Mouse (Mus musculus): ENCODE measurements at regions not wholly inside any gene's neighbourhood (a gene's known extent, or its start where the extent isn't known, plus 50 kb on each side); places are given as distances from the start of the nearest gene placed in this dataset.

- TF ChIP-seq CTCF (IDR thresholded peaks at IDR 0.05; ENCODE audit: borderline replicate concordance, extremely low read depth, insufficient read depth, insufficient read length) (no peak), POLR2A (IDR thresholded peaks at IDR 0.05; ENCODE audit: borderline replicate concordance, extremely low read depth, insufficient read depth, insufficient read length, poor library complexity, severe bottlenecking) (no peak)
- no peak for DNase-seq (ENCODE audit: low read depth)
These were observed 131.7 kb downstream of the Inhbb start for GRCm38 (mm10) chr1:119290165-119290916.

- DNase-seq (ENCODE audit: low read depth) = no peak
- TF ChIP-seq CTCF (IDR thresholded peaks at IDR 0.05; ENCODE audit: borderline replicate concordance, extremely low read depth, insufficient read depth, insufficient read length) = no peak
- no peak for TF ChIP-seq POLR2A (IDR thresholded peaks at IDR 0.05; ENCODE audit: borderline replicate concordance, extremely low read depth, insufficient read depth, insufficient read length, poor library complexity, severe bottlenecking)
These were observed 132.4 kb downstream of the Inhbb start for GRCm38 (mm10) chr1:119289516-119290164.

- DNase-seq (ENCODE audit: low read depth) = no peak
- TF ChIP-seq POLR2A (IDR thresholded peaks at IDR 0.05; ENCODE audit: borderline replicate concordance, extremely low read depth, insufficient read depth, insufficient read length, poor library complexity, severe bottlenecking) = no peak
- no peak for TF ChIP-seq CTCF (IDR thresholded peaks at IDR 0.05; ENCODE audit: borderline replicate concordance, extremely low read depth, insufficient read depth, insufficient read length)
These were observed 139.6 kb downstream of the Inhbb start for GRCm38 (mm10) chr1:119282416-119282815.

- no peak for TF ChIP-seq CTCF (IDR thresholded peaks at IDR 0.05; ENCODE audit: borderline replicate concordance, extremely low read depth, insufficient read depth, insufficient read length)
- DNase-seq (ENCODE audit: low read depth) = no peak
These were observed 142.8 kb downstream of the Inhbb start for GRCm38 (mm10) chr1:119279261-119279660.

- DNase-seq (ENCODE audit: low read depth) = no peak
- TF ChIP-seq CTCF (IDR thresholded peaks at IDR 0.05; ENCODE audit: borderline replicate concordance, extremely low read depth, insufficient read depth, insufficient read length) (no peak), POLR2A (IDR thresholded peaks at IDR 0.05; ENCODE audit: borderline replicate concordance, extremely low read depth, insufficient read depth, insufficient read length, poor library complexity, severe bottlenecking) (no peak)
These were observed 143.4 kb downstream of the Inhbb start for GRCm38 (mm10) chr1:119278528-119279201.

GRCm38 (mm10) chr1:119277990-119278389 lies 144.1 kb downstream of the Inhbb start:
- TF ChIP-seq CTCF (IDR thresholded peaks at IDR 0.05; ENCODE audit: borderline replicate concordance, extremely low read depth, insufficient read depth, insufficient read length) (no peak), POLR2A (IDR thresholded peaks at IDR 0.05; ENCODE audit: borderline replicate concordance, extremely low read depth, insufficient read depth, insufficient read length, poor library complexity, severe bottlenecking) (no peak)
- no peak for DNase-seq (ENCODE audit: low read depth)

- DNase-seq (ENCODE audit: low read depth) = no peak
- TF ChIP-seq POLR2A (IDR thresholded peaks at IDR 0.05; ENCODE audit: borderline replicate concordance, extremely low read depth, insufficient read depth, insufficient read length, poor library complexity, severe bottlenecking) (no peak), CTCF (IDR thresholded peaks at IDR 0.05; ENCODE audit: borderline replicate concordance, extremely low read depth, insufficient read depth, insufficient read length) (no peak)
These were observed 156.0 kb downstream of the Inhbb start for GRCm38 (mm10) chr1:119266013-119266412.

- peak; percentile 69 for DNase-seq (ENCODE audit: low read depth)
- TF ChIP-seq POLR2A (IDR thresholded peaks at IDR 0.05; ENCODE audit: borderline replicate concordance, extremely low read depth, insufficient read depth, insufficient read length, poor library complexity, severe bottlenecking) = no peak
- TF ChIP-seq CTCF (IDR thresholded peaks at IDR 0.05; ENCODE audit: borderline replicate concordance, extremely low read depth, insufficient read depth, insufficient read length) = no peak
These were observed 156.7 kb downstream of the Inhbb start for GRCm38 (mm10) chr1:119265192-119265891.

GRCm38 (mm10) chr1:119259455-119259854 lies 162.6 kb downstream of the Inhbb start:
- TF ChIP-seq CTCF (IDR thresholded peaks at IDR 0.05; ENCODE audit: borderline replicate concordance, extremely low read depth, insufficient read depth, insufficient read length) (no peak), POLR2A (IDR thresholded peaks at IDR 0.05; ENCODE audit: borderline replicate concordance, extremely low read depth, insufficient read depth, insufficient read length, poor library complexity, severe bottlenecking) (no peak)
- DNase-seq (ENCODE audit: low read depth) = peak; percentile 59

- DNase-seq (ENCODE audit: low read depth) = peak; percentile 89
- TF ChIP-seq CTCF (IDR thresholded peaks at IDR 0.05; ENCODE audit: borderline replicate concordance, extremely low read depth, insufficient read depth, insufficient read length) = no peak
- no peak for TF ChIP-seq POLR2A (IDR thresholded peaks at IDR 0.05; ENCODE audit: borderline replicate concordance, extremely low read depth, insufficient read depth, insufficient read length, poor library complexity, severe bottlenecking)
These were observed 165.3 kb downstream of the Inhbb start for GRCm38 (mm10) chr1:119256769-119257168.

- peak; percentile 34; the same call in 1 of the 2 replicates for TF ChIP-seq CTCF (IDR thresholded peaks at IDR 0.05; ENCODE audit: borderline replicate concordance, extremely low read depth, insufficient read depth, insufficient read length)
- TF ChIP-seq POLR2A (IDR thresholded peaks at IDR 0.05; ENCODE audit: borderline replicate concordance, extremely low read depth, insufficient read depth, insufficient read length, poor library complexity, severe bottlenecking) = no peak
- peak; percentile 60 for DNase-seq (ENCODE audit: low read depth)
These were observed 166.0 kb downstream of the Inhbb start for GRCm38 (mm10) chr1:119256097-119256473.

Measured in brain, embryonic 14.5 days (tissue).